Mouse (Mus musculus) lung, postnatal 10 days (tissue): ENCODE data around the gene Slc24a5.
"Not testable (repeated sequence)": the region's sequence is repeated elsewhere in the genome, so short reads cannot be mapped to it uniquely, and the experiment has no call there.

ENCODE experiments used
- DNase-seq: peaks from one replicate; pipeline ENCODE4 v3.0.0; 2021

The Slc24a5 gene

GRCm38 (mm10) chr2:125067894-125068293 is at the start of gene Slc24a5:
Gene Slc24a5, plus strand, starts transcription at chr2:125068124.
- DNase-seq, result peak; percentile 57

- DNase-seq, result no peak
These were observed 43.5 kb upstream of the Slc24a5 start for GRCm38 (mm10) chr2:125024386-125024785.

GRCm38 (mm10) chr2:125026358-125027000 is 41.4 kb upstream of the Slc24a5 start:
- DNase-seq, result peak; percentile 56

GRCm38 (mm10) chr2:125030591-125030990 is 37.3 kb upstream of the Slc24a5 start:
- peak; percentile 28 for DNase-seq

GRCm38 (mm10) chr2:125031111-125031510 is 36.8 kb upstream of the Slc24a5 start:
- peak; percentile 74 for DNase-seq

- no peak for DNase-seq
These were observed 36.2 kb upstream of the Slc24a5 start for GRCm38 (mm10) chr2:125031562-125032257.

- no peak for DNase-seq
These were observed 35.5 kb upstream of the Slc24a5 start for GRCm38 (mm10) chr2:125032258-125032973.

GRCm38 (mm10) chr2:125033042-125033743 is 34.7 kb upstream of the Slc24a5 start:
- DNase-seq, result no peak

- DNase-seq, result peak; percentile 14
These were observed 12.5 kb upstream of the Slc24a5 start for GRCm38 (mm10) chr2:125055316-125055903.

GRCm38 (mm10) chr2:125057250-125057815 is 10.6 kb upstream of the Slc24a5 start:
- DNase-seq, result peak; percentile 34

- DNase-seq, result no peak
These were observed 6.5 kb upstream of the Slc24a5 start for GRCm38 (mm10) chr2:125061451-125061850.

GRCm38 (mm10) chr2:125062944-125063343 is 5.0 kb upstream of the Slc24a5 start:
- no peak for DNase-seq

- no peak for DNase-seq
These were observed 551 bp upstream of the Slc24a5 start for GRCm38 (mm10) chr2:125067373-125067772.

- DNase-seq, result no peak
These were observed 772 bp downstream of the Slc24a5 start for GRCm38 (mm10) chr2:125068696-125069095.

- peak; percentile 5 for DNase-seq
These were observed 5.3 kb downstream of the Slc24a5 start for GRCm38 (mm10) chr2:125073056-125073780.

GRCm38 (mm10) chr2:125083879-125084278 is 16.0 kb downstream of the Slc24a5 start:
- no peak for DNase-seq

- DNase-seq, result no peak
These were observed 20.8 kb downstream of the Slc24a5 start for GRCm38 (mm10) chr2:125088757-125089156.

- DNase-seq, result not testable (repeated sequence)
These were observed 24.2 kb downstream of the Slc24a5 start for GRCm38 (mm10) chr2:125092123-125092522.

GRCm38 (mm10) chr2:125104491-125104890 is 36.6 kb downstream of the Slc24a5 start:
- not testable (repeated sequence) for DNase-seq

GRCm38 (mm10) chr2:125106536-125106935 is 38.6 kb downstream of the Slc24a5 start:
- not testable (repeated sequence) for DNase-seq

GRCm38 (mm10) chr2:125119381-125120110 is 51.6 kb downstream of the Slc24a5 start:
- no peak for DNase-seq
